Comparison of ENCODE assay signal across 12 mouse cellular contexts in the genomic region with DNA sequence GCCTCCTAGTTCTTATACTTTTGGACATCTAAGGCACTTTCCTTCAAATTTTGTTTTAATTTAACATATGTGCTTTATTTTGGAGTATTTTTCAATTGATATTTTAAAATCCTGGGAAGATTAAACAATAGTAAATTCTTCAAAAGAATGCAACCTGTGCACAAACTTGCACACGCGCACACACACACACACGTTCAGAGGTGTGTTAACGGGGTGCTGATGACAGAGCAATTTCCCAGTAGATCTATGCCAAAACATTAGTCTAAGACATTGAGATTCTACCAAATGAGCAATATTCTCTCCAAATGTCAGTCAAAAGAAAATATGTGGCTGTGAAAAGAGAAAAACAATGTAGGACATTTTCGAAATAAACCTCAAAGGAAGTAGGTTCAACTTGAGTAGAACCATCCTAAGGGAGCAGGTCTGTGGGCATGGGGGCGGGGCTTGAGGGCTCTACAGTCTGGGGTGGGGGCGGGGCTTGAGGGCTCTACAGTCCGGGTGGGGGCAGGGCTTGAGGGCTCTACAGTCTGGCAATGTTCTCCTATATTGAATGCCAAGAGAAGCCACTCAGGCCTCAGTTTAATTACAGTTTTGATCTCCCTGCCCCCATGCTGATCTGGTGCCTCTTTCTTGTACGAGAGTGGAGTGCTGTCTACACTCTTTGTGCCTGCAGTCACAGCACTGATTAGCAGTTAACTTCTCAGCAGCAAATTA.
DNase-seq lines count a peak whose midpoint lies in the region; ATAC-seq and TF ChIP-seq lines count a peak whose summit lies in the region.
"Had no signal": no experiment of that assay in that cellular context is flagged by ENCODE, and none has a peak within 500 bp of the region (broad histone marks: within the 10 kb centered on the region; RNA-seq: fewer than 3 reads in every experiment).

No protein-coding gene starts in this region.

- H3K9ac ChIP-seq in intestine, embryonic 15.5 days, result no peak overlapping the region
- no peak overlapping the region for H3K9ac ChIP-seq in intestine, postnatal 0 days (ENCODE audit: low read depth, low read length)
- H3K9ac ChIP-seq in midbrain, embryonic 13.5 days (replicated peaks), result no peak overlapping the region
- H3K9ac ChIP-seq: heart, embryonic 13.5 days had no signal

- WGBS in intestine, embryonic 15.5 days, result 67% methylated on average over 9 of the region's 9 CpGs
- 73% methylated on average over 9 of the region's 9 CpGs for whole genome bisulfite sequencing in intestine, postnatal 0 days
- 73% methylated on average over 9 of the region's 9 CpGs for WGBS in midbrain, embryonic 13.5 days
- 70% methylated on average over 9 of the region's 9 CpGs for WGBS in midbrain, embryonic 10.5 days

- H3K36me3 ChIP-seq in intestine, embryonic 15.5 days, result no peaks in the 10 kb centered on the region
- no peaks in the 10 kb centered on the region for H3K36me3 ChIP-seq in intestine, postnatal 0 days (ENCODE audit: control insufficient read depth, insufficient read depth)
- H3K36me3 ChIP-seq in midbrain, embryonic 13.5 days, result no peaks in the 10 kb centered on the region
- H3K36me3 ChIP-seq in midbrain, embryonic 10.5 days, result no peaks in the 10 kb centered on the region
- H3K36me3 ChIP-seq: heart, embryonic 13.5 days had no signal

- no peaks in the 10 kb centered on the region for H3K27me3 ChIP-seq in intestine, embryonic 15.5 days (replicated peaks)
- no peaks in the 10 kb centered on the region for H3K27me3 ChIP-seq in intestine, postnatal 0 days (replicated peaks; ENCODE audit: control insufficient read depth, insufficient read depth, low read length)
- no peaks in the 10 kb centered on the region for H3K27me3 ChIP-seq in midbrain, embryonic 13.5 days
- no peaks in the 10 kb centered on the region for H3K27me3 ChIP-seq in midbrain, embryonic 10.5 days (ENCODE audit: low read depth, poor library complexity, severe bottlenecking)
- H3K27me3 ChIP-seq: heart, embryonic 13.5 days had no signal

- ATAC-seq in intestine, embryonic 15.5 days, result 0 out of 2 replicates have a peak, but pooled peaks have one; percentile 47
- ATAC-seq in intestine, postnatal 0 days, result no peak
- 0 out of 2 replicates have a peak, but pooled peaks have one; percentile 27 for ATAC-seq in midbrain, embryonic 13.5 days
- ATAC-seq: midbrain, embryonic 16.5 days had no signal

- H3K27ac ChIP-seq in intestine, embryonic 15.5 days, result no peak overlapping the region
- no peak overlapping the region for H3K27ac ChIP-seq in intestine, postnatal 0 days (ENCODE audit: low read depth, low read length)
- no peak overlapping the region for H3K27ac ChIP-seq in midbrain, embryonic 13.5 days
- no peak overlapping the region for H3K27ac ChIP-seq in midbrain, embryonic 10.5 days (replicated peaks)
- H3K27ac ChIP-seq: heart, embryonic 13.5 days had no signal

- DNase-seq in adrenal gland, postnatal 10 days, result peak; percentile 16
- DNase-seq in adrenal gland, postnatal 25 days, result no peak
- no peak for DNase-seq in midbrain, embryonic 10.5 days (ENCODE audit: low spot score)
- DNase-seq in kidney, postnatal 4 days, result peak; percentile 10 to 55
- no peak for DNase-seq in Muller cell, postnatal 12 days (ENCODE audit: inconsistent ontology term)
- DNase-seq: cerebellum, adult 2 months; right cerebral cortex, postnatal 4 days had no signal

- no peak overlapping the region for H3K4me2 ChIP-seq in intestine, embryonic 15.5 days (replicated peaks)
- no peak overlapping the region for H3K4me2 ChIP-seq in intestine, postnatal 0 days (replicated peaks; ENCODE audit: low read depth)
- no peak overlapping the region for H3K4me2 ChIP-seq in midbrain, embryonic 13.5 days (replicated peaks)
- H3K4me2 ChIP-seq: heart, embryonic 13.5 days had no signal

- H3K9me3 ChIP-seq in intestine, embryonic 15.5 days, result no peaks in the 10 kb centered on the region
- H3K9me3 ChIP-seq in intestine, postnatal 0 days (ENCODE audit: control insufficient read depth), result no peaks in the 10 kb centered on the region
- no peaks in the 10 kb centered on the region for H3K9me3 ChIP-seq in midbrain, embryonic 13.5 days
- H3K9me3 ChIP-seq in midbrain, embryonic 10.5 days (replicated peaks), result no peaks in the 10 kb centered on the region
- H3K9me3 ChIP-seq: heart, embryonic 13.5 days had no signal

- no peak overlapping the region for H3K4me3 ChIP-seq in intestine, embryonic 15.5 days (replicated peaks)
- no peak overlapping the region for H3K4me3 ChIP-seq in intestine, postnatal 0 days (ENCODE audit: low read depth, low read length)
- H3K4me3 ChIP-seq in midbrain, embryonic 13.5 days (replicated peaks), result no peak overlapping the region
- no peak overlapping the region for H3K4me3 ChIP-seq in midbrain, embryonic 10.5 days
- H3K4me3 ChIP-seq: heart, embryonic 13.5 days had no signal

- no peaks in the 10 kb centered on the region for H3K4me1 ChIP-seq in intestine, embryonic 15.5 days (replicated peaks)
- no peaks in the 10 kb centered on the region for H3K4me1 ChIP-seq in intestine, postnatal 0 days (replicated peaks; ENCODE audit: control insufficient read depth, insufficient read depth, low read length)
- no peaks in the 10 kb centered on the region for H3K4me1 ChIP-seq in midbrain, embryonic 13.5 days (replicated peaks)
- no peaks in the 10 kb centered on the region for H3K4me1 ChIP-seq in midbrain, embryonic 10.5 days
- H3K4me1 ChIP-seq: heart, embryonic 13.5 days had no signal

- TF ChIP-seq CTCF in intestine, postnatal 0 days (IDR thresholded peaks at IDR 0.05; ENCODE audit: low read depth), result no peak

Comparison
In these comparisons a context has a peak if more than half of its experiments do, and no peak if none do; other contexts are left out.
1. DNase-seq: peak in adrenal gland, postnatal 10 days (single experiment) and kidney, postnatal 4 days (2 of 2); none in adrenal gland, postnatal 25 days (single experiment), midbrain, embryonic 10.5 days (single experiment) and Muller cell, postnatal 12 days (single experiment).